Comparison of ENCODE assay signal across 22 mouse cellular contexts in genomic region chr5:144904356-144905134, GRCm38 (mm10).
DNase-seq lines count a peak whose midpoint lies in the region; ATAC-seq and TF ChIP-seq lines count a peak whose summit lies in the region.
"Had no signal": no experiment of that assay in that cellular context is flagged by ENCODE, and none has a peak within 500 bp of the region (broad histone marks: within the 10 kb centered on the region; RNA-seq: fewer than 3 reads in every experiment).

No protein-coding gene starts in this region.

- H3K4me2 ChIP-seq in liver, postnatal 0 days (ENCODE audit: low read depth, low read length) = no peak overlapping the region
- H3K4me2 ChIP-seq in liver, embryonic 11.5 days = no peak overlapping the region
- H3K4me2 ChIP-seq in myocyte (ENCODE audit: low read depth) = peak overlapping the region; percentile 44
- no peak overlapping the region for H3K4me2 ChIP-seq in intestine, postnatal 0 days (replicated peaks; ENCODE audit: low read depth)
- H3K4me2 ChIP-seq: heart, embryonic 12.5 days; hindbrain, embryonic 13.5 days had no signal

- no peak for TF ChIP-seq CTCF in gastrocnemius, adult 2 months (IDR thresholded peaks at IDR 0.05)
- TF ChIP-seq CTCF in liver, postnatal 0 days (IDR thresholded peaks at IDR 0.05; ENCODE audit: low read depth) = no peak
- no peak for TF ChIP-seq CTCF in Patski (IDR thresholded peaks at IDR 0.05)
- TF ChIP-seq CTCF in intestine, postnatal 0 days (IDR thresholded peaks at IDR 0.05; ENCODE audit: low read depth) = no peak

- H3K27me3 ChIP-seq in liver, postnatal 0 days (ENCODE audit: insufficient read depth, low read length) = no peaks in the 10 kb centered on the region
- H3K27me3 ChIP-seq in liver, embryonic 11.5 days (replicated peaks; ENCODE audit: control insufficient read depth, insufficient read depth, low read length) = no peaks in the 10 kb centered on the region
- H3K27me3 ChIP-seq in Patski (no peaks in the 10 kb centered on the region), myocyte (ENCODE audit: control insufficient read depth, insufficient read depth, insufficient read length) (no peaks in the 10 kb centered on the region)
- H3K27me3 ChIP-seq in intestine, postnatal 0 days (replicated peaks; ENCODE audit: control insufficient read depth, insufficient read depth, low read length) = no peaks in the 10 kb centered on the region
- H3K27me3 ChIP-seq: heart, embryonic 12.5 days; hindbrain, embryonic 13.5 days had no signal

- in situ Hi-C loops in Patski (cut with MboI; ENCODE audit: low pct_unique_long_range_greater_than_20kb) = no loop called here

- peak; percentile 69 for ATAC-seq in liver, postnatal 0 days
- ATAC-seq in liver, embryonic 11.5 days (replicated peaks; ENCODE audit: low FRiP score) = no peak
- peak; percentile 50 for ATAC-seq in Patski
- no peak for ATAC-seq in intestine, postnatal 0 days
- ATAC-seq: forebrain, embryonic 14.5 days; hindbrain, postnatal 0 days had no signal

- no peak for DNase-seq in gastrocnemius, adult 2 months
- DNase-seq in gastrocnemius, postnatal 10 days = no peak
- DNase-seq in liver, postnatal 0 days = no peak
- DNase-seq in liver, embryonic 11.5 days (ENCODE audit: low spot score) = no peak
- no peak for DNase-seq in Patski (ENCODE audit: low read depth, low spot score)
- DNase-seq in kidney, postnatal 10 days = no peak
- DNase-seq: adrenal gland, postnatal 14 days; cerebellum, adult 11 months; cerebellum, adult 8-10 months; cerebellum, postnatal 14 days; embryo, embryonic 11 days; heart, adult 2 months; heart, postnatal 36 days; kidney, adult 18-20 months had no signal

- no peak for TF ChIP-seq POLR2A in myocyte (IDR thresholded peaks at IDR 0.05; ENCODE audit: insufficient read length, low read depth)

- peak overlapping the region; percentile 66 for H3K27ac ChIP-seq in gastrocnemius, adult 2 months
- no peak overlapping the region for H3K27ac ChIP-seq in liver, postnatal 0 days (ENCODE audit: low read depth)
- H3K27ac ChIP-seq in liver, embryonic 11.5 days (ENCODE audit: low read depth, low read length) = no peak overlapping the region
- H3K27ac ChIP-seq in intestine, postnatal 0 days (ENCODE audit: low read depth, low read length) = no peak overlapping the region
- H3K27ac ChIP-seq: forebrain, embryonic 10.5 days; heart, adult 2 months; hindbrain, embryonic 13.5 days; hindbrain, postnatal 0 days had no signal

- no peak overlapping the region for H3K9ac ChIP-seq in liver, postnatal 0 days (replicated peaks)
- H3K9ac ChIP-seq in liver, embryonic 11.5 days (ENCODE audit: low read depth, low read length) = no peak overlapping the region
- H3K9ac ChIP-seq in intestine, postnatal 0 days (ENCODE audit: low read depth, low read length) = no peak overlapping the region
- H3K9ac ChIP-seq: heart, embryonic 12.5 days; hindbrain, embryonic 13.5 days had no signal

- POLR2A ChIA-PET in Patski (lab: Charles Lee) = interaction anchor here (1.8 kb wide), 1 partner anchor 58 kb away, joined by 4 read pairs; no protein-coding TSS in a partner anchor

- intact Hi-C loops in gastrocnemius, adult 2 months (cut with DNase I) = no loop called here

- 66% methylated on average over 12 of the region's 12 CpGs for WGBS in liver, postnatal 0 days (ENCODE audit: insufficient replicate concordance)
- 77% methylated on average over 12 of the region's 12 CpGs for WGBS in liver, embryonic 11.5 days
- WGBS in intestine, postnatal 0 days = 68% methylated on average over 12 of the region's 12 CpGs

- H3K4me3 ChIP-seq in gastrocnemius, adult 2 months = no peak overlapping the region
- no peak overlapping the region for H3K4me3 ChIP-seq in liver, postnatal 0 days (ENCODE audit: low read depth, low read length)
- no peak overlapping the region for H3K4me3 ChIP-seq in liver, embryonic 11.5 days (ENCODE audit: low read depth, low read length)
- no peak overlapping the region for H3K4me3 ChIP-seq in myocyte
- H3K4me3 ChIP-seq in intestine, postnatal 0 days (ENCODE audit: low read depth, low read length) = no peak overlapping the region
- H3K4me3 ChIP-seq: erythroblast, embryonic 14.5 days; forebrain, embryonic 10.5 days; heart, adult 2 months; heart, embryonic 12.5 days; hindbrain, embryonic 13.5 days had no signal

- peaks cover 14% of the 10 kb centered on the region for H3K36me3 ChIP-seq in liver, postnatal 0 days (replicated peaks; ENCODE audit: insufficient read depth, low read length)
- peaks cover 5% of the 10 kb centered on the region; the same call in 1 of the 2 replicates for H3K36me3 ChIP-seq in liver, embryonic 11.5 days (ENCODE audit: control insufficient read depth, insufficient read depth, low read length)
- no peaks in the 10 kb centered on the region for H3K36me3 ChIP-seq in myocyte (ENCODE audit: control insufficient read depth, insufficient read depth)
- H3K36me3 ChIP-seq in intestine, postnatal 0 days (ENCODE audit: control insufficient read depth, insufficient read depth) = peaks cover 12% of the 10 kb centered on the region; the same call in 1 of the 2 replicates

- H3K4me1 ChIP-seq in liver, postnatal 0 days (ENCODE audit: insufficient read depth) = 0 out of 2 replicates have a peak, but pooled peaks cover 2% of the 10 kb centered on the region
- H3K4me1 ChIP-seq in liver, embryonic 11.5 days (replicated peaks; ENCODE audit: control insufficient read depth, insufficient read depth, low read length) = 0 out of 2 replicates have a peak, but pooled peaks cover 3% of the 10 kb centered on the region
- no peaks in the 10 kb centered on the region for H3K4me1 ChIP-seq in intestine, postnatal 0 days (replicated peaks; ENCODE audit: control insufficient read depth, insufficient read depth, low read length)

- no peaks in the 10 kb centered on the region for H3K9me3 ChIP-seq in liver, postnatal 0 days (ENCODE audit: low read length)
- no peaks in the 10 kb centered on the region for H3K9me3 ChIP-seq in liver, embryonic 11.5 days (ENCODE audit: control insufficient read depth, low read length)
- H3K9me3 ChIP-seq in intestine, postnatal 0 days (ENCODE audit: control insufficient read depth) = no peaks in the 10 kb centered on the region
- H3K9me3 ChIP-seq: forebrain, embryonic 10.5 days; heart, embryonic 12.5 days; hindbrain, embryonic 13.5 days had no signal

- no peak overlapping the region for H3ac ChIP-seq in myocyte (ENCODE audit: control insufficient read depth, insufficient read length)

- TF ChIP-seq EP300 in liver, postnatal 0 days (IDR thresholded peaks at IDR 0.05; ENCODE audit: low read depth) = no peak

- CTCF ChIA-PET in Patski (lab: Charles Lee) = interaction anchor here (1.6 to 3.7 kb wide), 5 partner anchors 10 to 84 kb away, joined by 4 to 15 read pairs (median 5); no protein-coding TSS in a partner anchor

- H3K79me2 ChIP-seq in myocyte (ENCODE audit: control insufficient read depth, insufficient read depth) = peaks cover 68% of the 10 kb centered on the region

TF ChIP-seq in myocyte, 11 proteins besides CTCF, POLR2A, EP300 and RAD21:
- TF ChIP-seq MYOG (IDR thresholded peaks at IDR 0.05; ENCODE audit: control insufficient read depth in 1 of 3, insufficient read depth in 1 of 3, insufficient read length in 2 of 3, low read depth in 2 of 3) = no peak
- TF ChIP-seq MYOD1 (IDR thresholded peaks at IDR 0.05; ENCODE audit: control insufficient read depth in 1 of 3, insufficient read length in 2 of 3, low read depth in 2 of 3) = no peak
- no peak for TF ChIP-seq CEBPB (IDR thresholded peaks at IDR 0.05; ENCODE audit: insufficient read depth, poor library complexity, severe bottlenecking)
- no peak for TF ChIP-seq E2F4 (IDR thresholded peaks at IDR 0.05; ENCODE audit: insufficient read depth)
- TF ChIP-seq SRF (IDR thresholded peaks at IDR 0.05; ENCODE audit: control insufficient read depth, insufficient read length, low read depth) = no peak
- no peak for TF ChIP-seq TCF12 (IDR thresholded peaks at IDR 0.05; ENCODE audit: insufficient read depth, poor library complexity, severe bottlenecking)
- no peak for TF ChIP-seq POLR2AphosphoS2 (IDR thresholded peaks at IDR 0.05; ENCODE audit: insufficient read length, low read depth)
- TF ChIP-seq USF1 (IDR thresholded peaks at IDR 0.05; ENCODE audit: low read depth) = no peak
- no peak for TF ChIP-seq TCF3 (IDR thresholded peaks at IDR 0.05; ENCODE audit: insufficient read length, low read depth)
- no peak for TF ChIP-seq MAX (IDR thresholded peaks at IDR 0.05; ENCODE audit: low read depth)
- TF ChIP-seq REST (IDR thresholded peaks at IDR 0.05; ENCODE audit: insufficient read depth, insufficient read length) = no peak

Comparison
In these comparisons a context has a peak if more than half of its experiments do, and no peak if none do; other contexts are left out.
1. ATAC-seq: peak in liver, postnatal 0 days (single experiment) and Patski (single experiment); none in liver, embryonic 11.5 days (single experiment) and intestine, postnatal 0 days (single experiment).